Mouse (Mus musculus): Measurements from ENCODE around the gene Nedd9.
"Not testable (repeated sequence)": the region's sequence is repeated elsewhere in the genome, so short reads cannot be mapped to it uniquely, and the experiment has no call there.

Nedd9 gene

GRCm38 (mm10) chr13:41298533-41298932, 188.6 kb downstream of the Nedd9 start:
- DNase-seq (ENCODE audit: extremely low spot score): no peak

DNA sequence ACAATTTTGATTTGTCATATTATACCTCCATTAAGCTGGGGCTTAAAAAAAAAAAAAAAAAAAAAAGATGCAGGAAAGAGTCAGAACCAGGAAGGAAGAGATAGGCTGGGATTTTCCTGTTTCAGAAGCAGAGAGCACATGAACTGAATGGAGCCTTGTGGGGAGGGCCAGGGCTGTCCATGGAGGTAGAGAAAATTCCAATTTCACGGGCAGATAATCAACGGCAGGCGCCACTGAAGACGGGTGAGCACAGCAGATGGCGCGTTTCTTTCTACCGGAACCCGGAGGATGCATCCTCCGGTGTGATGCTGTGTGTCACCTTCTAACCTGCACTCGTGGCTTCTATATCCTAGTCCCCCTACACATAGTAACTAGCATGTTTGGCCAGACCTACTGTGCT, 190.8 kb downstream of the Nedd9 start:
- no peak for DNase-seq (ENCODE audit: extremely low spot score)

DNA sequence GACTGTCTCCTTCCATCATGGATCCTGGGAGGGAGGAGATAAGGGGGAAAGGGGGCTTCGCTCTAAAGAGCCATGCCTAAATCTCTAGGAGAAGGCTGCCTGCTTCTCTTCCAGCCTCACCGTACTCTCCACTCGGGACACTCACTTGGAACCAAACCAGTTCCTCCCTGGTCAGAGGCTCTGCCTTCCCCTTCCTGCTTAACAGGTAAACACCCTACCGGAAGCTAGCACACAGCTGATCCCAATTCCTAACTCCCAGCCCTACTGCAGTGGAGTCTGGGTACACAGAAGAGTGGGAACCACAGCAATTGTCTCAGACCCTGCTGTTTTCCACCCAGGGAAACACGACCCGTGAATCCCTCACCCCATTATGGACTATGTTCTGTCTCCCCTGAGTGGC, 191.3 kb downstream of the Nedd9 start:
- no peak for DNase-seq (ENCODE audit: extremely low spot score)

- peak; percentile 14 for DNase-seq (ENCODE audit: extremely low spot score)
Measured at GRCm38 (mm10) chr13:41293595-41293994, 193.6 kb downstream of the Nedd9 start.

DNA sequence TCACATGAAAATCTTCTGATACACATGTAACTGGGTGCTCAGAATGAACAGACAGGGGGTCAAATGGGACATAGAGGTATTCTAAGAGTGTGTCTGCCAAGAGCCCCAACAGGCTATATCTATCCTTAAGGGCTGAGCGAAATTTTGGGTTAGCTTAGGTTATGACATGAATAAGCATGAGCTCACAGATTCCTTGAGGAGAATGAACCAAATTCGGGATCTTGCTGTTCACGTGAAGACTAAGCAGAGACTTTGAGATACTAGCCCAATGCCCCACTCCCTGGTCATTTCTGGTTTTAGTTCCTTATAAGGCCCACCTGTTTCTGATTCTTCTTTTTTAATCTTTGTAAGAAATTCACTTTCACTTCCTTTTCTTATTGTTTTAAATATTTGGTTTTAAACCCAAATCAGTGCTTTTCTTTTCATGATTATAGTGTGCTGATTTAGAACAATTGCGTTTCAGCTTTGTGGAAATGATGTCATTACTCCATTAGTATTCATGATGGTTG, 195.6 kb downstream of the Nedd9 start:
- DNase-seq (ENCODE audit: extremely low spot score): no peak

DNA sequence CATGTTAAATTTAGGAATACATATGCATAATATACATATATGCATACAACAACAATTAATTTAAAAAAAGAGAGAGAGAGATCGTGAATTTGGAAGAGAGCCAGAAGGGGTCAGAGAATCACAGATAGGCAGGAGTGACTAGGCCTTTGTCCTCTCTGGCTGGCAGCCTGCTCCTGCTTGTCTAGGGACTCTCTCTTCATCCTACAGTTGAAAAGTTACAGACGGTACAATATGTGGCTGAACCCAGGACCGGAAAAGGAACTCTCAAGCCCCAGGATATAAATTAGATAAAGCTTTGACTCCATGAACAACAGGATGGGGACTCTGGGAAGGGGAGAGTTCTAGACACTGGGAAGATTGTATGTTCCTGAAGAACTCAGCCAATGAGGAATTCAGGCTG, 200.9 kb downstream of the Nedd9 start:
- DNase-seq (ENCODE audit: extremely low spot score): no peak

- no peak for DNase-seq (ENCODE audit: extremely low spot score)
Measured at GRCm38 (mm10) chr13:41285448-41285847, 201.7 kb downstream of the Nedd9 start.

GRCm38 (mm10) chr13:41283256-41283655, 203.9 kb downstream of the Nedd9 start:
- DNase-seq (ENCODE audit: extremely low spot score): peak; percentile 47

- DNase-seq (ENCODE audit: extremely low spot score): no peak
Measured at GRCm38 (mm10) chr13:41280696-41281095, 206.5 kb downstream of the Nedd9 start.

GRCm38 (mm10) chr13:41273927-41274650, 213.1 kb downstream of the Nedd9 start, which contains the start of gene Gm17364:
Gm17364 (minus strand) TSS chr13:41273977.
- DNase-seq (ENCODE audit: extremely low spot score): no peak

DNA sequence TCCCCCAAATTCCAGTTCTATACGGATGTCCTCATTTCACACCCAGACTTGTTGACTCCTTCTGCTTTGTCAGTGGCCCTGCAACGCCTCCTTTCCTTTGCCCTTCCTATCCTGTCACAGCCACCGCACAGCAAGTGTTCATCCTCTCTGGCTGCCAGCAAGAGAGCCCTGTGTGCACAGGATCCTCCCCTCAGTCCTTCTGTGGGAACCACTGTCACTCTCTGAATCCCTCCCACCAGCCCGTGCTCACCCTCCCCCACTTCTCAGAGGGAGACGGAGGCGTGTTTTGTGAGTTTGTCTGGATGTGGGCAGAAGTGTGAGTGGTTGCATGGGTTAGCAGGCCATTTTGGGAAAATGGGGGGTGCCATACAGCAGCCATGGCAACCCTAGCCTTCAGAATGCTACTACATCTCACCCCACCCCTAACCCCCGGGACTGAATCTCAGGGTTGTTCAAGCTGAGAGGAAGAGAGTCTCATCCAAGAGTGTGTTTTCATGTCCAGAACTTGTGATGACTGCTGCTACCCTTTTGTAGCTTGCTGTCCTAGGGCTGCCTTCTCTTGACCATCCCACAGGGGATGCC, 219.2 kb downstream of the Nedd9 start:
- DNase-seq (ENCODE audit: extremely low spot score): peak; percentile 10

- no peak for DNase-seq (ENCODE audit: extremely low spot score)
Measured at GRCm38 (mm10) chr13:41263304-41264006, 223.7 kb downstream of the Nedd9 start.

GRCm38 (mm10) chr13:41261617-41262016, 225.5 kb downstream of the Nedd9 start:
- not testable (repeated sequence) for DNase-seq (ENCODE audit: extremely low spot score)

Measured in embryo, embryonic 9.5 days (tissue).